Mouse (Mus musculus) 3T3-L1 (cell line): ENCODE measurements around the gene Pgghg.

Source experiments
- DNase-seq: peaks from one replicate; pipeline ENCODE4 v3.0.0-alpha.2; 2015; ENCODE audit warnings: low read depth, low spot score

The Pgghg gene

GRCm38 (mm10) chr7:140941222-140942051 is at the start of gene Pgghg:
Gene Pgghg (plus strand): TSS chr7:140941391.
- DNase-seq, result peak; percentile 84

GRCm38 (mm10) chr7:140894031-140894430 is 47.2 kb upstream of the Pgghg start:
- no peak for DNase-seq

GRCm38 (mm10) chr7:140894611-140895010 is 46.6 kb upstream of the Pgghg start:
- no peak for DNase-seq

GRCm38 (mm10) chr7:140897863-140898262 is 43.3 kb upstream of the Pgghg start:
- DNase-seq, result no peak

GRCm38 (mm10) chr7:140899121-140899520 is 42.1 kb upstream of the Pgghg start:
- no peak for DNase-seq

- DNase-seq, result no peak
Observed at GRCm38 (mm10) chr7:140900220-140900619, 41.0 kb upstream of the Pgghg start, which contains the start of gene Cox8b. Gene Cox8b (minus strand): TSS chr7:140900446.

GRCm38 (mm10) chr7:140902036-140902875 is 38.9 kb upstream of the Pgghg start:
- DNase-seq, result no peak

- DNase-seq, result peak; percentile 74
Observed at GRCm38 (mm10) chr7:140903212-140903611, 38.0 kb upstream of the Pgghg start.

- no peak for DNase-seq
Observed at GRCm38 (mm10) chr7:140905642-140906081, 35.5 kb upstream of the Pgghg start.

GRCm38 (mm10) chr7:140907131-140907530 is 34.1 kb upstream of the Pgghg start:
- no peak for DNase-seq

GRCm38 (mm10) chr7:140907697-140908096 is 33.5 kb upstream of the Pgghg start:
- DNase-seq, result no peak

GRCm38 (mm10) chr7:140908181-140908580 is 33.0 kb upstream of the Pgghg start:
- no peak for DNase-seq

GRCm38 (mm10) chr7:140908634-140909107 is 32.5 kb upstream of the Pgghg start:
- peak; percentile 75 for DNase-seq

- no peak for DNase-seq
Observed at GRCm38 (mm10) chr7:140912293-140912692, 28.9 kb upstream of the Pgghg start.

GRCm38 (mm10) chr7:140912846-140913482 is 28.2 kb upstream of the Pgghg start:
- DNase-seq, result no peak

- DNase-seq, result no peak
Observed at GRCm38 (mm10) chr7:140914031-140914690, 27.0 kb upstream of the Pgghg start.

- no peak for DNase-seq
Observed at GRCm38 (mm10) chr7:140919911-140920310, 21.3 kb upstream of the Pgghg start.

- DNase-seq, result no peak
Observed at GRCm38 (mm10) chr7:140920418-140921029, 20.7 kb upstream of the Pgghg start, which contains the start of gene Nlrp6. Gene Nlrp6 (plus strand): TSS chr7:140920902.

- no peak for DNase-seq
Observed at GRCm38 (mm10) chr7:140921225-140921975, 19.8 kb upstream of the Pgghg start.
